Mouse (Mus musculus): Measurements from ENCODE around the gene Slc4a4.

Slc4a4 gene

DNA sequence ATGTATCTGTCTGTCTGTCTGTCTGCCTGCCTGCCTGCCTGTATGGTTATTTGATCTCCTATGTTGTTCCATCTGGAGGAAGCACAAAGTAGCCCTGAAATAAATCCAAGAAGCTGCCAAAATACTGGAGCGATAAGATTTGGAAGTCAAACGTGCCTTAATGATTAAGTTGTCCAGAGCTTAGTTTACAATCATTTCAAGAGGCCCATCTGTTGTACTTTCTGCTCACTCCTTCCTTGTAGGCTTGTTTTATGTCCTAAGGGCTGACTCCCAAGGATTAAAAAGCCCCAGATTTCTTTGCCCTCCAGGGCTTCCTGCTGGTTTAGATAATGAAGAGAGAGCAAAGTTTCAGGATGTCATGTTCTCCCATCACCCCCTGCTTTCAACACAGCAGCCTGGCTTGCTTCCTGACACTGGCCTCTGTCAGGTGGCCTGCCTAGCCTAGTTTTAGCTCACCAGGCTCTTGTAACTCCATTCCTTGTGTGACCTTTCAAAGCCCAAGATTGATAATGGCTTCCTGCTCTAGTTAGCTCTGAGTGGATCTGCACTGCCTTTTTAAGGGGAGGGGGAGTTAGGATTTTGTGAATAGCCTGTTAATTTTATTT is 262.9 kb downstream of the Slc4a4 start:
- DNase-seq (ENCODE audit: low spot score in 2 of 2), result no peak

DNA sequence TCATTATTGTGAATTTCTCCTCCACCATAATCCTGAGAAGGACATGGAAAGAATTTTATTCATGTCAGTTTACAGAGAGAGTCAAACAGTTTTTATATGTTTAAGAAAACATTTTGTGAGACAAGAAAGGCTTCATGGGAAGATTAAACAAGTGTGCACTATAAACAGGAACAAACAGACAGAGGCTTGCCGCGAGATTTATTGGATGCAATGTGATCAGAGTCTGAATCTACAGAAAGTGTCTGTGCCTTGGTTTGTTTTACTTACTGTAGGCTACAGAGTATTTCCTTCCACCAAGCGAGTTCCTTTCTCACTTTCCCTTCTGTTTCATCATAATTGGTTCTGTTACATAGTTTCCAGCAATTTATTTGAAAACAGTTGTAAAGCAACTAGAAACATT is 264.5 kb downstream of the Slc4a4 start:
- DNase-seq (ENCODE audit: low spot score in 2 of 2), result no peak

DNA sequence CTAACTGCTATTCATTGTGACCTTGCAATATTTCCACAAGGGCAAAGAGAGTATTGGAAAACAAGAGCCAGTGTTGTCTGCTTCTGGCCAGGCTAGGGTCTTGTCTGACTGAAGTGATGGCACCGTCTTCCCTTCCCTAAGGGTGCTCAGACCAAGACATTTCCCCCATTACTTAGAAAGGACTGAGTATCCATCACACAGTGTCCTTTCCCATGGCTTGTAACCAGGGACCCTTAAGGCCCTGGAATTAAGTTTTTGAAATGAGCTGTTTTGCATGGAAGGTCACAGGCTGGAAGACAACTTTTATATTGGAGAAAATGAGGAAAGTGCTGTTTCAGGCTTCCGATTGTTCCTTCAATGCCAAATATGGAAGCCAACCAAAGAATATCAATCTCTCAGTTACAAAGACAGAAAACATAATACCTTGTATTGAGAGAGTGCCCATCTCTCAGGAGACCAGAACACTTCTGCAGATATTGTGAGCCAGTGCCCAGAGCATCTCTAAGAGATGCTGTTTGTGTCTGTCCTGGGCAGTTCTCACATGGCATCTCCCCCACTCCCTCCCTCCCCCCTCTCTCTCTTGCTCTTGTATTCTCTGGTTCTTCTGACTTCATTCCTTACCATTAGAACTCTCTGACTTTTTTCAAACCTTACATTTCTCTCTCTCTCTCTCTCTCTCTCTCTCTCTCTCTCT is 284.6 kb downstream of the Slc4a4 start:
- DNase-seq (ENCODE audit: low spot score in 2 of 2), result no peak

DNA sequence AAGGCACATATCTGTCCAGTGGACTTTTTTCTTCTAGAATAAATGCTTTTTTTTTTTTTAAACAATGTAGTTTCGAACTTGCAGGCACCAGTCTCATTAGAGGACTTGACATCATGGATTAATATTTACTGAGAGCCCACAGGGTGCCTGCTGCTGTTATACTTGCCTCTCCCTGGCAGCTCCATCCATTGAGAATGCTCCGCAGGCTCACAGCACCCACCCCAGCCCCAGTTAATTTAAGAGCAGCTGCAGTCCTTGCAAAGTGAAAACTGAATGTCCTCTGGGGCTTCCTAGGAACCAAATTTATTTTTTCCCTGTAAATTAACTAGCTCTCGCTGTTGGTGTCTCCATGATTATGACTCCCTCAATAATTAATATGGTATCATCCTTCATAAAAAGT is 303.4 kb downstream of the Slc4a4 start:
- no peak for DNase-seq (ENCODE audit: low spot score in 2 of 2)

DNA sequence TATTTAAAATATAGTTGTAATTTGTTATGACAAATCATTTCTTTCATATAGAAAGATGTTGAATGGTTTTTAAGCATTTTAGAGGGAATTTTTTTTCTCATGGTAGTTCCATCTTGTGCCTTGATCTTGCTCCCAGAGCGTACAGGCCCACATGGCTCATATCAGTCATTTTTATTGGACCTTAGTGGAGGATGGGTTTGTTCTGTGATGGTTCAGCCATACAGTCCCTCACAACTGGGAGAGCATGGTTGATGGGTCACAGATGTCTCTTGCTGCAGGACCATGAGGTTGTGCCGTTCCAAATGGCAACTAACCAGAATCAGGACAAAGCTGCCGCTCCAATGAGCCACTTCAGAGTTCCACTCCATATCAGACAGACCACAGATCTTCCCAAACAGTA is 308.0 kb downstream of the Slc4a4 start:
- no peak for DNase-seq (ENCODE audit: low spot score in 2 of 2)

DNA sequence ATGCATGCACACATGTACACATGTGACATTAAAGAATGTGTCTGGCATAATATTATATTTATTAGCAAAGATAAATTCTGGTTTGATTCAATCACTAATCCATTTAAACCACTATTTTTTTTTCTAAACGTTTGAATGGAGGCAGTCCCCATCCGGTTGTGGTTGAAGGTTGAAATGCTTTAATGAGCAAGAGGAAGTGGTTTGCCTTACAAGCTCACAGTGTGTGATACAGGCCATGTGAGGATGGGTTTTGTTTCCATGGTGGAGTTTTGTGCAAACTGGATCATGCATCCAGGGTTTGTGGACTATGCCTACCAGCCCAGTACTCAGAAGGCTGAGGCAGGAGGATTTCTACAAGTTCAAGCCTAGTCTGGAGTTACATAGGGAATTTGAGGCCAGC is 311.9 kb downstream of the Slc4a4 start:
- no peak for DNase-seq (ENCODE audit: low spot score in 2 of 2)

DNA sequence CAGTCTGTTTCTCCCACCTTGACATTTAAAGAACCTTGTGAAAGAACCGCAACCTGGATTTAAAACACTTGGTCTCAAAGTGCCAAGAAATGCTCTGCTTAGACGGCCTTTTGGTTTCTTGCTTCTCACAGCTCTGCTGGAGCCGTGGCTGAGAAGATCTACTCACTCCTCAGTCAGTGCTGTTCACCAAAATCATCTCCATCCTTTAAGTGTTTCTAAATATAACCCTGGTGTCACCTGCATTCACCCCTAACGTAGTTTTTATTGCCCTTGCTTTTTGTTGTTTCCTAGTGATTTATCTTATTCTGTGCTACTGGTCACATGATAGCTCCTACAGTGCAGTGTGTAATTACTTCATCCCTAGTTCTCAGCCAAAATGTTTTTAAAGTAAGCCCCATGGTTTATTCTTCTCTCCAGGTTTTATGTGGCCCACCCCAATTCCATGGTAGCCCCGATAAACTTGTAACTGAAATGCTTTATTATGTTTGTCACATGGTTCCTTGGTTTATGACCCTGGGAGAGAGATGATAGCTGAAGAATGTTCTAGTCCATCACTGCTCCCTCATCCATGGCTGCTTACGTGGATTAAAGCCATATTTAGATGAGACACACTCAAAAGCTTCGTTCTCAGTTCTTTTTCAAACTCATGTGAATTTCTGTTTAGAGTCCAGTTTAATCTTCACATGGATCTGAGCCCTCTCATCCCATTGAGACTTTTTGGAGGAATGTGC is 323.5 kb downstream of the Slc4a4 start:
- DNase-seq (ENCODE audit: low spot score in 2 of 2), result no peak

DNA sequence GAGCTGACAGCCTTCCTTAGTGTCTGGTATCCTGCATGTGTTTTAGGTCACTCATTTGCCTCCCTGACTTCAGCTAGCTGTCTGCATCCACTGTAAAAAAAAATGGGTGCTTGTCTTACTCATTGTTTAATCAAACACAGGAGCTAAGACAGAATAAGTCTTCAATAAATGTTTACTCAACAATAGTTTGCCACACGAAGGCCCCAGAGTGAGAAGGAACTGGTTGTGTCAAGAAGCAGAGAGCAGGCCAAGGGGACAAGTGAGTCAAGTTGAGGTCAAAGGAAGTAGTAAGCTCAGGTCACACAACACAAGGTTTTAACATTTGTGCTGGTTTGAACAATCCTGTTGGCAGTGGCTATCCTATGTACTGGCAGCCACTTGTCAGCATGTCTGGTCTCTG is 324.4 kb downstream of the Slc4a4 start:
- DNase-seq (ENCODE audit: low spot score in 2 of 2), result peak in 1 of 2 experiments; percentile 29

DNA sequence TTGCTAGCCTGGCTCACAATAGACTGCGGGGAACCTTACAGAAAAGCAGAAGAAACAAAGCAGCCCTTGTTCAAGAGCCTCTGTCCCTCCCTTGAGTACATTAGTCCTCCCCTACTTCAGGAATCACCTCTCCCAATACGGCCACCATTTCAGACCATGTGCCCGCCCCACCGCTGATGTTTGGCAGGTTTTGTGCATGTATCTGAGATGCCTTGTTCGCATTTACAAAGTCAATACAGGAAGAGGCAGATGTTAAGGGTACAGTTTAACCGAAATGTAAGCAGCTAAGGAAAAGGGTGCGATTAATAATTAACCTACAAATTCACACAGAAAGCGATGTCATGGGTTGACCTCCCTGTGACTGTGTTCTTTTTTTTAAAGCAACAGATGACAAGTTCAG is 331.6 kb downstream of the Slc4a4 start:
- DNase-seq (ENCODE audit: low spot score in 2 of 2), result no peak

DNA sequence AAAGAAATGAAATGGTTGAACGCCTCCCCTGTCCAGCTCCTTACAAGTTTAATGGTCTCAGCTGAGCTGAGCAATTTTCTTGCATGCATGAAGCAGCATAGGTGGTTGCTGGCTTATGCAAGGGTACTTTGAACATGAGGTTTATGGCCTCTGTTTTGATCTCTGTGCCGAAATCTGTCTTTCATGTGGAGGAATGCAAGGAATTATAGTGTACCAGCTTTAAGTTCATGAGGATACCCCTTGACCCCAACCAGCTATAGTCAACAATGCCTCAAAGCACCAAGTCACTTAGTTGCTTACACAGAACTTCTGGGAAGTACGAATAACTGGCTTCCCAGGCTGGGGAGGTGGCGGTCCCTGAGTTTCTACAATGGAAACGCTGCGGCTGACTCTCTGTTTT is 332.1 kb downstream of the Slc4a4 start:
- DNase-seq (ENCODE audit: low spot score in 2 of 2), result no peak

DNA sequence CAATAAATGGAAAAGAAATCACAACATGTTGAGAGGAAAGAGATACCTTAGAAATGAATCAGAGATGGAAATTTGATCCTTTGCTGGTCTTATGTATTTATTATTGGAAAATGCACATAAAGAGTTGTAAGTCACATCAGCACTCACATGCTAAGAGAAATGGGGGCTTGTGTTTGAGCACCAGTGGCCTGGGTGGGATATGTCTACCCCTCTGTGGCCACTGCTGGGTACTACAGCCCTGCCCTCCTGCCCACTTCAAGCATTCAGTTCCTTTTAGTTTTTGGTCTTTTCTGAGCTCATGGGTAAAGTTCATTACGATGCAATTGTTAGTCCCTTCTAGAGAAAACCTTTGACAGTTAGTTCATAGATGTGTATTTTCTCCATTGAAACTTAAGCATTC is 335.0 kb downstream of the Slc4a4 start:
- DNase-seq (ENCODE audit: low spot score in 2 of 2), result no peak

DNA sequence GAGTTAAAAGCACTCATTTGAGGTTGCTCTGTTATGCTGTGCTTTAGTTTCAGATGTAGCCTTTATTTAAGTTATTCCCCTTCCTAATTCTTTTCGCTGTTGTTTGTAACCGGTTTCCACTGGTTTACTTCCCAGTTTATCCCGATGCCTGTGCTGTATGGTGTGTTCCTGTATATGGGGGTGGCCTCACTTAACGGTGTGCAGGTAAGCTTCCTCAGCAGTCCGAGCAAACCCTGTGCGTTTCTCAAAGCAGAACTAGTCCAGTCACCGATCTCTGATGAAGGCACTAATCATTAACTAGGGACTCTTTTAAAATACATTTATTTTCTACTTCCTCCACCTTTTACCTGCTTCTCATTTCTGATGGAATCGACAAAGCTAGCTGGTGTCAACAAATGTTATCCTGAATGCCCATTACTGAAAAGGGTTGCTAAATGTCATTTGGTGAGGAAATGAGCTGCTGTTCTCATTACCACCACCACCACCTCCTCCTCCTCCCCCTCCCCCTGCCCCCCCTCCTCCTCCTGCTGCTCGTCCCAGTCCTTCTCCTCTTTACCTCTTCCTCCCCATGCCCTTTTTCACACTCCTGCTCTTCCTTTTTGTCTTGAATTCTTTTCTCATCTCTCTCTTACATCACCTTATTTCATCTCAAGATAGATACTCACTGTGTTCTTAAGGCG is 336.6 kb downstream of the Slc4a4 start:
- DNase-seq (ENCODE audit: low spot score in 2 of 2), result no peak

DNA sequence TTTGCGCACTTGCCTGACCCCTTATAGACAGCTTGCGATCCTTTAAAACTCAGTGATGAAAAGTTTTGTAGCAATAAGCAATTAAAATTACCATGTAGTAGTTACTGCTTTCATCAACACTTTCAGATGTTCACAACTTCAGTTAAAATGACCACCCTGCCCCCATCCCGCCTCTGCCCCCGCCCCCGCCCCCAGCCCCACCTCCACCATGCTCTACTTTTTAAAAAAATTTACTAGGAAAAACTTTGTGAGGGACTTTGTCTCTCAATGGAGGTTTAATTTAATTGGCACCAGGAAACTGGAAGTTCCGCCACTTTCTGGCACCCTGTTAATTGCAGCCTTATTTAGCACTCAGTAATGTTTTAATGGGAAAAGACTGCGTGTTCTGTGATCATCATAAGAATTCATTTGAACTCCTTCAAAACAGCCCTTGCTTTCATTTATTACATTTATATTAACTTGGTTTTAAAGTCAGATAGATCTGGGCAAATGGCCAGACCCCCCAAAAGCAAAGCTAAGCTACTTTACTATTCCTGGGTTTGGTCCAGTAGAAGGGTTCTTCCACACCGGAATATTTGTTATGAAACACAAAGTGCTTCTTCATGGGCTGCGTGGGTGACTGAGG is 337.2 kb downstream of the Slc4a4 start:
- DNase-seq (ENCODE audit: low spot score in 2 of 2), result no peak

DNA sequence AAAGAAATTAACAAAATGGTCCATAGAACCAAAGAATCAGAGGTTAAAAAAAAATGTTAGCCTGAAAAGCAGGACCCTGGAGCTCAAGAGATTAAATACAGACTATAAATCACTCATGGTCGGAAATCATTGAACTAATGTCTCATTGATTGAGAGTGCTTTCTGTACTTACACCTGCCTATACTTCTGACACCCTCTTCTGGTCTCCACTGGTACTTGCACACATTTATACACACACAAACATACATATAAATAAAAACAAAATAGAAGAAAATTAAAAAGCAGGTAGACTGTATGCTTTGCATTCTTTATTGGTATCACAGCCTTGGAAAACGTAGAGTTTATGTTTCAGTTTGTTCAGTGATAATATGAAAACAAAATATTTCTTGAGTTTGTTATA is 341.3 kb downstream of the Slc4a4 start:
- DNase-seq (ENCODE audit: low spot score in 2 of 2), result no peak

DNA sequence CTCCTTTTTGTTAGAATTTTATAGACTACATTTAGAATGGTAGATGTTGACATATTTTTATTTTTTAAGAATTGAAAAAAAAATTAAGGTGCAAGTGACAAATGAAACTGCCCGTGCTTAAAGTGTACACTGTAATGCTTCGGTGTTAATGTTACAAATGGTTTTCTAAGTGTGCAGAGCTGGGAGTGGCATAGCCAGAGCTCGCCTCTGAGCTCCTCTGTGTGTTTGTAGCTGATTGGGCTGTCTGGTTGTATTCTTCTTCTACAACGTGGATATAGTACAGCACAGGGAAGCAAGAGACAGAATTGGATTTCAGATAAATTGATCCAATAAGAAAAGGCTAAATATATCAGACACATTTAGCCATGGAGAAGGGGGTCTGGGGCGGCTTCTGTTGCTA is 343.0 kb downstream of the Slc4a4 start:
- no peak for DNase-seq (ENCODE audit: low spot score in 2 of 2)

DNA sequence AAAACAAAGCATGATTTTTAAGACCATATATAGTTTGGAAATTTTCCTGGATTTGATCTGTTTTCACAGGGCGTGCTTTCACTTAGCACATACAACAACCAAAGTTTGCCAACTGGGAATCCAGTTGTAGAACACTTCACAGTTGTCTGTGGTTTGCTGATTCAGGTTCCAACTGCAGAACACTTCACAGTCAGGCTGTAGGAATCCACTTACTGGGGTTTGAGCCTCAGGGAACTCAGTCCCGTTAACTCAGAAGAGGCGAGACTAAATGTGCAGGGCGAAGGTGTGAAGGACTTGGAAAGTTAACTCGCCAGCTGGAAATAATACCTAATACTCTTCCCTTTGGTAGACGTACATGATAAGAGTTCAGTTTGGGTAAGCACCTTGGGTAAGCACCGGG is 345.7 kb downstream of the Slc4a4 start:
- no peak for DNase-seq (ENCODE audit: low spot score in 2 of 2)

DNA sequence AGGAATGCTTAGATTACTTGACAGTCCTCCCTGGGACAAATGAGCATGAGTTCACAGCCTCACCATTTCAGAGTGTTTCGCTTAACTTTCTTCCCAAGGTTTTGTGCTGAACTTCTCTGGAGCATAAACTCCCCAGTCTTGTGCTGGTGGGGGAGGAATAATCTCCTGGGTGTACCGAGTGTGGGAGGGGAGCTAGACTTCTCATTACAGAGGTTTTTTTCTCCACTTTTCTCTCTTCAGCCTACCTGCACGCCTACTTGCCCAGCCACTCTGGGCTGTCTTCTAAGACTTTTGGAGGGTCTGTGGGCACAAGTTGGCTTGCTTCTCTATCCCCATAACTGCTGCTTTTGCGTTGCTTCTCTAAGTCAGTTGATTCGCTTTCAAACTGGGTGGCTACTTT is 365.2 kb downstream of the Slc4a4 start:
- DNase-seq (ENCODE audit: low spot score in 2 of 2), result no peak

DNA sequence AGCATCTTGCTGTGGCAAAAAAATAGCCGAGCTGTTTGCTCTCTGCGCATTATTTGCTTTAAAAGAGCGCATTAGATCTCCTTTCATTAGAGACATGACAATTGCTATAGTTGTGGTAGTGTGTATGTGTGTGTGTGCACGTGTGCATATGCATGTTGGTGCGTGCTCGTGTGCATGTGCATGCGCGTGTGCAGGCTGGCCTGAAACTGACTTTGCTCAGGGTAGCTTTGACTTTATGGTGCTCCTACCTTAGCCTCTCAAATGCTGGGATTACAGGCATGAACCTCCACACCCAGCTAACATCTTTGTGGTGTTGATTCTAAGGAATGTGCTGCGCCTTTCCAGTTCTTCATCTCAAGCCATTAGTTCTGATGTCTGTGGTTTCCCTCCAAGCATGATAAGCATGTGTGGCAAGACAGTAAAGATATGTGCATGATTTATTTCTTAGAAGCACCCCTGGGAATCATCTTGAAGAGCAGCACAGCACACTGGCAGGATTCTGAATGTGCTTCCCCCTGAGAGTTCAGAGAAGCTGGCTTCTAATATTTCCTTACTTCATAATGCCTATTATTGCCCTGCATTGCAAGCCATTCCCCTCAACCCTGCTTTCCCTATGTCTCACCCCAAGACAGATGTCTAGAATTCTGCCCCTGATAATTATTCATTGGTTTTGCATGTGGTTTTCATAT is 373.3 kb downstream of the Slc4a4 start:
- no peak for DNase-seq (ENCODE audit: low spot score in 2 of 2)

DNA sequence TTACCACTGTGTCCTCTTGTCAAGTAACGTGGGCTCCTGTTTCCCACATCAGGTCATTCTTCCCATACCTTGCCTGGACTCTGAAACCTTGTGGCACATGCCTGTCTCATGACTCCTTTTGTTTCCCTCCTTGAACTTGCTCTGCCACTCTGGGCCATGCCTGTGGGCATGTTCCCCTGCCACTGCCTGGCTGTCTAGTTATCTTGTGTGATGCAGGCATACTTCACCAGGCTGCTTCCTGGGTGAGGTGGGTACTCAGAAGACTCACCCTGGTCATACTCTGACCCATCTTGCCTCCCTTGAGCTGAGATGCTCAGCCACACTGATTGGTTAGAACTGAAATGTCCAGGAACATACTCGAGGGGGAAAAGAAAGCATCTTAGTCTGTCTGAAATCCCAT is 390.4 kb downstream of the Slc4a4 start:
- peak; percentile 18 to 49 for DNase-seq (ENCODE audit: low spot score in 2 of 2)

DNA sequence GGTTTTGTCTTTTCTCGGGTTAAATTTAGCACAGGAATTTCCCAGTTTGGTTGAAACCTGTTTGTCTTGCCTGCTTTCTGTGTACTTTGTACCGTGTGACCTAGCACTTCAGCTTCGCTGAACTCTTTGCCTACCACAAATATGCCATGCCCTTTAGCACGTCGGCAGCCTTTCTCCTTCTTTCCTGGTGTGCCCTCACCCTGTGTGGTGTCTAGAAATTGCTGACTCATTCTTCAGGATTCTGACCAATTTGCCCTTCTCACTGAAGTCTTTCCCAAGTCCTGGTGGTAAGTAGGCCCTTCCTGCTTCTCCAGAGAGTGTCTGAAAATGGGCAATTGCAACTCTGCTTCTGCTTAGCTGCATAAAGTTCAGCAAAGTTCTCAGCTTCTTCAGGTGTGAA is 391.0 kb downstream of the Slc4a4 start:
- DNase-seq (ENCODE audit: low spot score in 2 of 2), result peak in 1 of 2 experiments; percentile 44

DNA sequence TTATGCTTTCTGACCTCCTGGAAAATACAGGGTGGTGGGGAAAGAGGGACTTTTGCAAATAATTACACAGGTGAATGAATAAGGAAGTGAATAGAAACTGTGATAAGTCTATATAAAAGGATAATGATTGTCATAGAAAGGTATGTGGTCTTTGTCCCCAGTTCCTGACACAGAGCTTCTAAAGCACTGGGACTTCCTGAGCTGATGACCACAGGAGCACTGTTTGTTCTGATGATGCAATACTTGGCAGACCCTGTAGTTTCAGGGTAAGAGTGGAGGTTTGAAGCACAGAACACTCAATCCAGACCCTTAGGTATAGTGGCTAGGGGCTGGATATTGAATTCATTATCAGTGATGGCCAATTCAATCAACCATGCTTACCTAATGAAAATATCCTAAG is 391.7 kb downstream of the Slc4a4 start:
- no peak for DNase-seq (ENCODE audit: low spot score in 2 of 2)
